Mouse (Mus musculus): ENCODE measurements around the gene Mre11a. TPM values are rescaled to one million over a fixed set of nuclear protein-coding genes. Genes with fewer than 3 reads are reported as not detected.

Gene Mre11a
- total RNA-seq, 2 experiments from 2014 or later: 10.9 to 14.0 TPM

DNA sequence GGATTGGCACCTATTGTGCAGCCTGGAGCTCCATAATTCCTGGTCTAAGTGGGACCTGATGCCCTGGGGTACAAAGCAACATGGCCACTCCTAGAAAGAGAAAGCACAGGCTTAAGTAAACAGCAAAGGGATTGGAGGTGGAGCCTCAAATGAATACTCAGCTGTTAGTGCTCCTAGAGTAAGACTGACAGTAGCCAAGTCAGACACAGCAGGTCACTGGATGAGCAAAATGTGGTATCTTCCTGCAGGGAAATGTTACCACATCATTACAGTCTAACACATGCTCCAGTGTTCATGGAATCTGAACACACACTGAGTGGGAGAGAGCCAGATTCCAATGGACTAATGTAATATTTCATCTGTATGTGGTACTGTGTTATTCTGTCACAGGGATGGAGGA is 36.9 kb downstream of the Mre11a start:
- no peak for DNase-seq (ENCODE audit: low spot score in 2 of 2)

DNA sequence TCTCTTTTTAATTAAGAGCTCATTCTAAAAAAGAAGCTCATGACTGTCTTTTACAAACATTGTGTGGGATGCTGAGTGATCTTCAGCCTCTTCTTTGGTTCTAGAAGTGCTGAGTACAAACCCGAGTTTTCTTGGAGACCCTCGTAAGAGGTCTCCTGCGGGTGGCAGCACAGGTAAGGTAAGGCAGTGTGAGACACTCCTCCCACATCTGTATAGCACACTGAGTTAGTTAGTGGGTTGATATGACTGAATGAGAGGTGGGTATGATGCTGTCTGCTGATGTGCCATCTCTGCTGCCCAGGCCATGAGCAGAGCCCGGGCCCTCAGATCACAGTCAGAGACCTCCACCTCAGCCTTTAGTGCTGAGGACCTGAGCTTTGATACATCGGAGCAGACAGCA is 40.4 kb downstream of the Mre11a start:
- no peak for DNase-seq (ENCODE audit: low spot score in 2 of 2)

DNA sequence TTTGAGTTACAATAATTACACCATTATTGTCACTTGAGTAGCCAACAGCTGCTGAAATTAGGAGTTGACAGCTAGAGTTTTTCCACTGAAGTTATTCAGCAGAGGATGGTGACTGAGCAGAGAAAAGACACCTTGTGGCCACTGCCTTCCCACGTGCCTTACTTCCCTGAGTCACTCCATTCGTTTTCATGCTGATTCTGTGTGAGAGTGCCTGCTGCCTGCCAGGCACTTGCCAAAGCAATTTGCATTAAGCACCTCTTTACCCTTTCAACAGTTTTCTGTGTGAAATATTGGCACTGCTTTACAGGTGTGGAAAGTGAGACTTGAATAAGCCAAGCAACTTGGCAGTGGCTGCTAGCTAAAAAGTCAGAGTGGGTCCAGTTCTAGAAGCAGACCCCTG is 43.4 kb downstream of the Mre11a start:
- DNase-seq (ENCODE audit: low spot score in 2 of 2): no peak

DNA sequence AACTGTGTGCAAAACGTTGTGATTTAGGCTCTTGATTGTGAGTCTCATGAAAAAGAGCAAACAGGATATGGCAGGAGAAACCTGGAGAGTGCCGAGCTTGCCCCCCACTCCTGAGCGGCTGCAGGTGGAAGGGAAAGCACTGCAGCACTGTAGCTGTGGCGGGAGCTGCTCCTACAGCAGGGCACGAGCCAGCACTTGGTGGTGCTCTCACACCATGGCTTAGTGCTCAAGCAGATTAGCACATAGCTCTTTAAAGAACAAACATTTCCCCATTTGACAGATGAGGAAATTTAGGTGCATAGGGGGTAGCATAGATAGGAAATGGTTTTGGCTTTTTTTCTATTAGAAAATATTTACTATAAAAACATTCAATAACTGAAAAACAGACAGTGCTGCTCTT is 47.6 kb downstream of the Mre11a start:
- DNase-seq (ENCODE audit: low spot score in 2 of 2): no peak

DNA sequence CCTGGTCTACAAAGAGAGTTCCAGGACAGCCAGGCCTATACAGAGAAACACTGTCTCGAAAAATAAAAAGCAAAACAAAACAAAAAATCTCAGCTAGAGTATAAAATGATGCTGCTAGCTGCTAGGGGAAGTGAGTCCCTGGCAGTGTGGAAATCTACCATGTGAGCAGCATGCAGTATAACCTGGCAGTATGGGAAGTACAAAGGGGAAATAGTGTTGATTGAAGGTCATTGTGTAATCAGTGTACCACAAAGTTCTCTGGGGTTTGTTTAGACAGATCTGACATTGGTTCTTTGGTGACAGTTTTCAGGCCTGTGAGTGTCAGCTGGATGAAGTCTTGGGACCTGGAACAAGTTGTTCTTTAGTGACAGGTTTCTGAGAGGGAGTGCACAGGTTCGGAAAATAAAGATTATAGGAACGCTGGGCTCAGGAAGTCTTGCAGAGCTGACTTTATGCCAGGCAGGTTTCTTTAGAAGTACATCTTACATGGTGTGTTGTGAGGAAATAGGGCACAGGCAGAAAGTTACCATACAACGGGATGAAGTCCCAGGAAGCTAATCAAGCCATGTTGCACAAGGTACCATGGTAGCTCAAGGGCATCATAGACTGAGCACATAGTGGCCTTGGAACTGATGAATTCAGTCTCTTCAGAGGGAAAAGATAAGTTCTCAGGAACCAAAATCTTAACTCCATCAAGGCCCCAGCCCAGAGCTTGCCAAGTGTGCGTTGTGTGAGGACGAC is 51.1 kb downstream of the Mre11a start:
- DNase-seq (ENCODE audit: low spot score in 2 of 2): no peak

DNA sequence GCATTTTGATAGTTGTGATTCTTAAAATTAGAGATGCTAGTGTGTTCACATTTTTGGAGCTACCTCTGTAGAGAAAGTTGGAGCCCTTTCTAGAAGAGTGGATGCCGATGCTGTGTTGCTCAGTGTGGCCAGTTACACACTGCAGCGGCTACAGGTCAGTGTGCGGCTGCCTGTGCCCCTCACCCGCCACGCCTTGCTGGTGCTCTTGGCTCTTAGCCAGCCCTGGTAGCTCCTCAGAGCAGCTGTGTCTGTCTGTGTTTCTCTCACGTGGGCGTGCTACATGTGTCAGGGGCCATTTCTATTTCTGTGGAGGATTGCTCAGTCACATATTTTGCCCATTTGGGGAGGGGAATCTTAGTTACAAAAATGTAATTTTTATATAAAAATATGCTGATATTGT is 55.1 kb downstream of the Mre11a start:
- DNase-seq (ENCODE audit: low spot score in 2 of 2): peak in 1 of 2 experiments; percentile 16

DNA sequence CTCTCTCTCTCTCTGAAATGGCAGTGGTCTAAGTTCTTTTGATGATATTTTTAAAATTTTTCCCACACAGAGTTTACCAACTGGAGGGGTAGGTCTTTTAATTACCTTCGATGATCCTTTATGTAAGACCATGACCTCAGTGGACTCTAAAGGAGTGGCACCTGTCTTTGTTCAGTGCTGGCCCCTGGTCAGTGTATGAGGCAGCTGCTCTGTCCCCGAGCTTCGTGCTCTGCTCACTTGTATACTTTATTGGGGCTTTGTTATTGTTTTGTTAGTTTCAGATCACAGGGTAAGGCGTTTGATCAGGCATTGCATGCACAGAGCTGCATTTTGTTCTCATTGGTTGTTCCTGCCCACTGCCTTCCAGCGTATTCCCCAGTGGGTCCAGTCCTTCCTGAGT is 55.5 kb downstream of the Mre11a start:
- no peak for DNase-seq (ENCODE audit: low spot score in 2 of 2)

DNA sequence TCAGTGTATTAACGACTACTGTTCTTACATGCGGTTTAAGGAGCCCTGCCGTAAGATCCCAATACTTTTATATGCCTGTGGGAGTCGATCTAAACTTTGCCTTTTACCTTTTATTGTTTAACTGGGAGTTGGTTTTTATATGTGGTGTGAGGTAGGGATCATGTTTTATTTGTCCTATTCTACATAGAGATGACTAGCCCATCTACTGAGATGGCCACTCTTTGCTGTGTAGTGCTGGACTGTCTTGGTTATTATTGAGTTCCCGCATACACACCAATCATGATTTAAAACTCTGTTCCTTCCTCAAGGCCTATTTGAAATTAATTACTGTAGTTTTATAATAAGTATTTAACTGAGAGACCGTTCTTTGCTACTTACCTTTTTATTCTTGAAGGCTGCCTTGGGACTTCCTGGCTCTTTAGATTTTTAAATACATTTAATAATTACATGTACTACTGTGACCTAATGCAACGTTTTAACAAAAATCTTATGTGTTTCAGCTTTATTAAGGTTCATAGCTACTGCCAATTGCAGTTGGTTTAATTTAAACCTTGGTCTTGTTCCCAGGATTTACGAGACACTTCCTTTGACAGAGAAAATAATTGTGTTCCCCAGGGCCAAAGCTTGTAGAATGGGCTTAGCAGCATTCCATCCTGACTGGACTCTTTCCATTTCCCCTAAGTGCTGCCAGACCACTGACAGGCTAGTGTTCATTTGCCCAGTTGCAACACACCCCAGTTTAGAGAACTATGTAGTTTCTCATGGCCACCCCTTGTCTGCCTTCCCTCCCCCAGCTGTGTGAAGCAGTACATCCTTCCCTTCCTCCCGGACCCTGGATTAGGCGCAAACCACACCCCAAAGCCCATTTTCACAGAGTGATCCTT is 57.7 kb downstream of the Mre11a start:
- no peak for DNase-seq (ENCODE audit: low spot score in 2 of 2)

DNA sequence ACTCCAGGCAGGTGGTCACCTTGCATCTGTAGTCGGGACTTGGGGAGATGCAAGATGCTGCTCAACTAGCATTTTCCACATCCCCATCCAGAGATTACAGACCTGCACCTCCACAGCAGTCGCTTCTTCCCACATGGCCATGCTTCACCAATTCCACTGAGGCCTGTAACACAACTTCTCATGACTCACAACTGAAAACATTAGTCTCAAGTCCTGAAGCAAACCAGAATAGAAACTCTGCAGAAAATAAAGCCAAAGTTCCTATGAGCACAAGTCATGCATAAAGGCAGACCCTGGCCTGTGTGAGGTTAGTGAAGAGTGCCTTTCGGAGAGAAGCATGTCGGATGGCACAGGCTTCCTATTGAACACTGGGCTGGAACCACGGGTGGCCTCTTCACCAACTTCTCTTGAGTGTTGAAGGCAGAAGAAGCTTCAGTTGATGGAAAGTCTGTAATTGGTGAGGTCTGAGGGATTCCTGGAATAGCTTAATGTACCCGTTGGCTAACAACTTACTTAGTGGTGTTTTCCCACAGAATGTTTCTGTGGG is 58.9 kb downstream of the Mre11a start:
- DNase-seq (ENCODE audit: low spot score in 2 of 2): no peak

DNA sequence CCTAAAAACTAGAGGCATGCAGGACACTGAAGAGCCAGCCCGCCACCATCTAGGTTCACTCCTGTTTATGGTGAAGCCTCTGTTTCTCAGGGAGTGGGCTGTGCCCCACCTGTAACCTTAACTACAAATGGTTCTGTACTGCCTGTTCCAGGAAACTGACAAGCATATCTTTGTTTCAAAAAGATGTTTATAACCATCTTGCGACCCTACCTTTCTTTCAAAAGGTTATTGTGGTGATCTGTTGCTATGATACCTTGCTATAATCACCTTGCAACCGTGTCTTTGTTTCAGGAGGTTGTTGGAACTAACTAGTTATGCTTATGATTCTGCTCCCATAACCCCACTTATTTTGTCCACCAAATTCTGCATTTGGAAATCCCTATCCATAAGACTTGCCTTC is 59.4 kb downstream of the Mre11a start:
- DNase-seq (ENCODE audit: low spot score in 2 of 2): no peak

DNA sequence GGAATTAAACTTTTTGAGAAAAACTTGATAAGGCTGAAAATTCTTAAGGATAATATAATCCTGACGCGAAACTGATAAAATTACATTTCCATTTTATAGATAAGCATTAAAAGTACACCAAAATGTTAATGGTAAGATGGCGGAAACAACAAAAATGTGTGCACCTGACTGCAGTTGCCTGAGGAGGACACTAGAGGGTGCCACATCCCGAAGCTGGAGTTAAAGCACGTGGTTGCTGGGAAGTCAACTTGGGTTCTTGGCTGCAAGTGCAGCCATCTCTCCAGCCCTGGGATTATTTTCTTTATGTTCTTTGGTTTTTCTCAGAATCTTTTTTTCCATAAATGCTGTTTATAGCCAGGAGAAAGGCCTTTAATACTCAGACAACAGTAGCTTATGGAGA is 62.0 kb downstream of the Mre11a start:
- no peak for DNase-seq (ENCODE audit: low spot score in 2 of 2)

DNA sequence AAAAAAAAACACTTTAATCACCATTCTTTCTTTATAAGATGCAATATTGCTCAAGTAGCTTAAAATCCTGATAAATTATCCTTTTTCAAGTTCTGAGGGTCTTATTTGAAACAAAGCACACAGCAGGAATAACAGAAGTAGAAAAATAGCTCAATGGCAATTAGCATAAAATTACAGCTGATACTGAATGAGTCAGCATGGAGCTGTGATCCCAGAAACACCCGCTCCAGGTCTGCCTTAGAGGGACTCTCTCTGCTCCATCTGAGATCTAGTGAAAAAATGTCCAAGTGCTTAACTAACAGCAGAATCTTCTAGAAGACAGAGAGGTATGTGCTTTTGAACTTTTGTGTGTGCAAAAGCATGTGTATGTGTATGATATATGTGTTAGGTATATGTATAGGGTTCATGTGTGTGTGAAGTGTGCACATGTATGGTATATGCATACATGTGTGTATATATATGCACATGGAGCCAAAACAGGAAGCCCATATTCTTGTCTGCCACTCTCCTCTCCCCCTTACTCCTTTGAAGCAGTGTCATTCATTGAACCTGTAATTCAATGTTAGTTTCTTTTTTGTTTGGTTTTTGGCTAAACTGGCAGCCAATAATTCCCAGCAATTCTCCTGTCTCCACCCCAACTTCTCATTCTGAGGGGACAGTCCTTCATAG is 63.9 kb downstream of the Mre11a start:
- peak in 1 of 2 experiments; percentile 41 for DNase-seq (ENCODE audit: low spot score in 2 of 2)

DNA sequence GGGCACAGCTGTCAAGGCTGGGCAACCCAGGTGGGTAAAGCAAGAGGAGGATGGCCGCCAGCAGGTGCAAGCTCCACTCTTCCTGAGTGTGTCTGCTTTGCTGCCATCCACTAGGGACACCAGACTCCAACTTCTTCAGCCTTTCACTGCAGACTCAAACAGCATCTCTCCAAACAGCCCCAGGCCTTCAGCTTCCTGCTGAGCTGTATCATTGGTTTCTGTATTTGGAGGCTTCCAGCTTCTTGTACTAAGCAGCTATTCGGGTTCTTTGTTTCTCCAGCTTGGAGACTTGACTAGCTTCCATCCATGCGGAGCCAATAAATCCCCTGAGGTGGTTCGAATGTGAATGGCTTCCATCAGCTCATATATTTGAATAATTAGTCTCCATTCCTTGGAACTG is 70.1 kb downstream of the Mre11a start:
- DNase-seq (ENCODE audit: low spot score in 2 of 2): no peak

DNA sequence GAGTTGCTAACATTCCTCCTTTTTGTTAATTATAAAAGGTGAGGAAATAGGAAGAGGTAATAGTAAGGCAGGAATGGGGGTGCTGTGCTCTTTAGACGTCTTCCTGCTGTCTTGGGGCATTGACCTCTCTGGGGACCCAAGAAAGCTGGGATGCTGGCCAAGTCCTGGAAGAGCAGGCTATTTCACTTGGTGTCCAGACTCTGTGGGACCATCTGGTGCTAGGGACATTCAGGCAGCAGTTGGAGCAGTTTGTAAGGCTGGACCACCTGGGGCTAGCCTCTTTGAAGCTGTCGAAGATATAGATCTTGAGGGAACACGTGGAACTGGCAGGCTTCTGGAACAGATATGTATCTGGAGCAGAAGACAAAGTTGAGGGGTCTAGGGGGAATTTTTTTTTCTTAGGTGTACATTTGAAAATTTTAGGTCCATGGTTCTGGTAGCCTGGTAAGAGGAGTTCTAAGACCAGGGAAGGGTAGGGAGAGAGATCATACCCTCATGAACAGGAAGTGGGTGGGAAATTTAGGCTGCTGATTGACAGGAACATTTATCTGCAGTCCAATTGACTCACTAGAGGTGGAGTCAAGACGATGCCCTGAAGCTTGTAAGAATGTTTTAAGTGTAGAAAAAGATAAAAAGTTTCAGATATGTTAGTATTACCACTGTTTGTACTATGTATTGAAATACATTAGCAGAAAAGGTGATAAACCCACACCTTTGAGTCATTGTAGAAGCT is 72.6 kb downstream of the Mre11a start:
- no peak for DNase-seq (ENCODE audit: low spot score in 2 of 2)

DNA sequence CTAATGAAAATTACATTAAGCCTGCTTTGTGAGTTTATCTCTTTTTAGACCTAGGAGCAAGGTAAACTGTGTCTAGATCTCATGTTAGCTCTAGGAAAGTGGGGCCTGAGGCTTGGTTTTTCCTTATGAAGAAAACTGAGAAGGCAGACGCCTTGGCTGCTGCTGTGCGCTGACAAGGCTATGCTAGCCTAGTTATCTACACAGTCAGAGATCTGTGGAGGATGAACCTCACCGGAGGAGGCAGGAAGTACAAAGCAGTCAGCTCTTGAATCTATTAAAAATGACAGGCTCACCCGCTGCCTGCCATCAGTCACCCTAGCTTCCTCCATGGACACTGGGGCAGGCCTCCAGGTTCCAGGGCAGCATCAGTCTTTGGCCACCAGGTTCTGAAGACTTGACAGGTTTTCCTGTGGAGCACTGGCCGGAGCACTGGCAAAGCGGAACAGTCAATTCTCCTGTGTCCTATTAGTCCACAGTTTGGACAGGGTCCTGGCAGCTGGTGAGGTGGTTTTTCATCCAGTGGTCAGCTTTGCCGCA is 73.8 kb downstream of the Mre11a start:
- no peak for DNase-seq (ENCODE audit: low spot score in 2 of 2)

DNA sequence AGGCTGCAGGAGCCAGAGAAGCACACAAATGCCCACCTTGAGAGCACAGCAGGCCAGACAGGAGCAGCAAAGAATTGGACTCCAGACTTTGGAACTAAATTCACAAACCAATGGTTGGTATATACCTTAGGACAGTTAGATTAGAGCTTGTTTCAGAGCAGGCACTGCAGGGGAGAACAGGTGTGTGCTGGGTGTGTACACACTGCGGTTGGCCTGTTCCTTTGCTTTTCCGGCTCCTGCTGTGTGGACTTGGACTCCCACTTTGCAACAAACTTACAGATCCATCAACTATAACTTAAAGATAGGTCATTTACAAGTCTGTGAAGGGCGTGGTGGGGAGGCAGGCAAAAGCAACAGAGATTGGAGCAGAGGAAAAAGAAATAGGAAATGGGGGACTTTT is 74.3 kb downstream of the Mre11a start:
- DNase-seq (ENCODE audit: low spot score in 2 of 2): no peak

DNA sequence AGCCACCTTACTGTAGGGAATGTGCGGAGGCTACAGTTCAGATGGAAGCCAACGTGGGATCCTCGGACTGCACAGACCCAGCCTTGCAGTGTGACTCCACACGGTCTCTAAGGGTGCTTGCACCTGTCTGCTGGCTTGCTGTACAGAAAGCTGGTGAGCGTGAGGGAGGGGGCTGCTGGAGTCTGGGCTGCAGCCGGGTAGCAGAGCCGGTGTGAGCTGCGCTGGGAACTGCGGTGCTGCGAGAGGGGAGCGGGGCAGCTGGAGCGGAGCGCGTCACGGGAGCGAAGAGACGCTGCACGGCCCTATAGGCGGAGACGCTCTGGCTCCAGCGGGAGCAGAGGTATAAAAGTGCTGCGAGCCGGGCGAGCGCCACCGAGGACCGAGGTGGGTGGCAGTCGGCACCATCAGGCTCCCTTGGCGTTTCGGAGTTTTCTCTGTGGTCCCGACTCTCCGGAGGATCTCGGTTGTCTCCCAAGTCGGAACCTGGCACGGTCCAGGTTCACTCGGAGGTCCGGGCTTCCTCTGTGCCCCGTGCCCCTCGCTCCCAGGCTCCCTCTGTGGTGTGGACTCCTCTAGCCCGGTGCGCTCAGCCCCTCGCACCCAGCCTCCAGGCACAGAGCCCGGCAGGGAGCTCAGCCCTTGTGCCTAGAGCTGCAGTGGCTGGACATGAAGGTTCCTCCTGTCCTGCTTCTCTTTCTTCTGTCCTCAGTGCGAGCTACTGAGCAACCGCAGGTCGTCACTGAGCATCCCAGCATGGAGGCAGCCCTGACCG is 75.6 kb downstream of the Mre11a start, which contains the start of gene Gpr83:
Gene Gpr83 (plus strand): TSS at position 343 of the 772 bp plus-strand sequence.
- DNase-seq (ENCODE audit: low spot score in 2 of 2): peak; percentile 44 to 64

DNA sequence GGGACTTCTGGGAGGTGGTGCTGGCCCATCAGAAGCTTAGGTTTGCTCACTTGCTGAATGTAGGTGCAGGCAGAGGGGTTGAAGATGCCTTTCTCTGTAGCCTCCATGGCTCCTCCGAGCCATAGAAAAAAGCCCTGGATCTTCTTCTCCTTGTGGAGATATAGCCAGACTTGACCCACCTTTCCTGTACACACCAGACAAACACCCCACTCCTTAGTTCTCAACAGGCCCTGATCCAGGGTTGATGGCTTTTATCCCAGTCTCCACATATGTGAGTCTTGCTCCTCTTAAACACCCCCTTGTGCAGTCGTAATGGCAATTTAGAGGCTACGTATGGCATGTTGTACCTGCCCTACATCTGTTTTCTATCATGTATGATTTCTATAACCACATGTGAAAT is 78.7 kb downstream of the Mre11a start:
- no peak for DNase-seq (ENCODE audit: low spot score in 2 of 2)

DNA sequence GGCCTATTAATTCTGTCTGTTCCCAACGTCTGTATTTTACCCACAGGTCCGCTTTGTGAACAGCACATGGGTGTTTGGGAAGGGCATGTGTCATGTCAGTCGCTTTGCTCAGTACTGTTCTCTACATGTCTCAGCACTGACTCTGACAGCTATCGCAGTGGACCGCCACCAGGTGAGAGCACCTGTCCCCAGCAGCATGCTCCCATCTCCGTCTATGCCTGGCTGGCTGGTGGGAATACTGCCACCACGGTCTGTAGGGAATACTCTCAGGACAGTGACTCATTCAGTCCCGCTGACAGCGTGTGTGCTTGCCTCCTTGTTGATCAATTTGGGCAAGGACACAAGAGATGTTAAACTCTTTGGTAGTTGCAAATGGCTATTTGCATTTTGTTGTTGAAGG is 80.3 kb downstream of the Mre11a start:
- DNase-seq (ENCODE audit: low spot score in 2 of 2): no peak

DNA sequence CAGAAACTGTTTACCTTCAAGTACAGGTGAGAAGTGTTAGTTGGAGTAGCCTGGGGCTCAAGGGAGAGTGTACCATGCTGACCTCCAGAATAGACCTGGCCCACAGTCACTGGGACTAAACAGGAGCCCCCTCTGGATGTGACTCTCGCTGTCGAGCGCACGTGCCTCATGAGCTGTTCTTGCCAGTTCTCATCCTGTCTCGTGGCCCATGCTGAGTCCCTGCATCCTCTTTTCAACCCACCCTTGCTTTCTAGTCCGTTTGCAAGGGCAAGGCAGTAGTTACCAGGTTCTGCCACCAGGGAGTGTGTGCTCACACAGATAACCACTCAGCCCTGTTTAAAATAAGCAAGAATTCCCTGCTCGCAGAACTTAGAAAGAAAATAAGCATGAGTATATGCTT is 82.5 kb downstream of the Mre11a start:
- DNase-seq (ENCODE audit: low spot score in 2 of 2): peak; percentile 35 to 75
